Mouse (Mus musculus) G1E (cell line): ENCODE measurements around the gene Sh3rf1. TPM values are rescaled to one million over a fixed set of nuclear protein-coding genes. Genes with fewer than 3 reads are reported as not detected.
A peak's percentile ranks its signal among the peaks of the same experiment; 100 is the strongest.

ENCODE experiments used
- ATAC-seq: 2 replicates; pipeline ENCODE4 v1.8.0; 2016; ENCODE audit warnings: mild to moderate bottlenecking; ENCODE audit not compliant: insufficient number of reproducible peaks, poor library complexity, low FRiP score, severe bottlenecking; ENCODE audit errors: extremely low read depth
- DNase-seq: peaks from one replicate; pipeline ENCODE4 v3.0.0; 2012; ENCODE audit warnings: low spot score
- H3K27me3 ChIP-seq: 2 replicates; pipeline ENCODE4 v1.6.1; 2012; ENCODE audit warnings: mild to moderate bottlenecking, low read length, inconsistent platforms; ENCODE audit not compliant: insufficient read depth
- H3K36me3 ChIP-seq: replicated peaks from 2 replicates; pipeline ENCODE3; 2012; ENCODE audit warnings: mild to moderate bottlenecking, inconsistent platforms
- H3K4me1 ChIP-seq: 2 replicates; pipeline ENCODE4 v1.6.1; 2012; ENCODE audit warnings: low read depth, low read length, inconsistent platforms, mixed read lengths; ENCODE audit not compliant: insufficient read depth
- H3K4me3 ChIP-seq: 2 replicates; pipeline ENCODE4 v1.5.1; 2012; ENCODE audit warnings: low read depth, mild to moderate bottlenecking, inconsistent platforms, low read length, moderate library complexity, mixed read lengths
- H3K9me3 ChIP-seq: replicated peaks from 2 replicates; pipeline ENCODE4 v1.6.1; 2012; ENCODE audit warnings: inconsistent platforms
- CTCF ChIP-seq: IDR thresholded peaks from 2 replicates; pipeline ENCODE4 v1.5.1; 2012; ENCODE audit warnings: low read depth, low read length, inconsistent platforms, mixed read lengths
- GATA1 ChIP-seq: IDR thresholded peaks from 2 replicates; pipeline ENCODE4 v1.6.1; 2012; ENCODE audit warnings: borderline replicate concordance, low read length, inconsistent platforms, mixed read lengths
- GATA2 ChIP-seq: IDR thresholded peaks from 2 replicates; pipeline ENCODE4 v1.6.1; 2012; ENCODE audit warnings: low read depth, low read length, inconsistent platforms, borderline replicate concordance
- POLR2AphosphoS5 ChIP-seq: IDR thresholded peaks from 2 replicates; pipeline ENCODE4 v1.6.1; 2012; ENCODE audit warnings: low read depth, low read length, inconsistent platforms; ENCODE audit not compliant: insufficient replicate concordance
- TAL1 ChIP-seq: conservative IDR thresholded peaks from 2 replicates; pipeline ENCODE4 v1.6.1; 2012; ENCODE audit warnings: low read depth, low read length, inconsistent platforms, mixed read lengths
- polyA plus RNA-seq: library from polyadenylated mRNA; stranded (reverse); fragments of >175 nt; gene quantifications from 2 replicates; pipeline ENCODE4 v1.2.3, GENCODE M21; 2012
- total RNA-seq, 2 experiments: library from RNA; stranded (forward) in 1 of 2; stranded (reverse) in 1 of 2; fragments of 200-1000 nt in 1 of 2; fragments of >200 nt in 1 of 2; fragmentation: Nextera tagmentation in 1 of 2; gene quantifications; 2 replicates each; pipeline ENCODE4 v1.2.3; 2014 to 2017

Sh3rf1 gene
- total RNA-seq (2014; fragmentation: Nextera tagmentation): 4.0 and 6.6 TPM in 2 replicates
- total RNA-seq (2017): 2.3 and 2.6 TPM in 2 replicates
- 2.3 and 2.4 TPM in 2 replicates for polyA plus RNA-seq

- H3K4me3 ChIP-seq: peak within 1 kb of the TSS; percentile 85
- peaks cover 12% of the 10 kb centered on the region; the same call in 1 of the 2 replicates for H3K27me3 ChIP-seq
- ATAC-seq (peak; percentile 65), DNase-seq (peak; percentile 83)
- H3K9me3 ChIP-seq: no peaks in the 10 kb centered on the region
- peaks cover 22% of the 10 kb centered on the region for H3K4me1 ChIP-seq
- TF ChIP-seq GATA1: no peak
- no peak for TF ChIP-seq GATA2
- no peak for TF ChIP-seq POLR2AphosphoS5
- TF ChIP-seq TAL1: no peak
- TF ChIP-seq CTCF: no peak
- H3K36me3 ChIP-seq: peaks cover 9% of the 10 kb centered on the region
These were observed at the start of gene Sh3rf1 for GRCm38 (mm10) chr8:61223729-61224379. TSS of gene Sh3rf1 (plus strand) at chr8:61223872.

DNA sequence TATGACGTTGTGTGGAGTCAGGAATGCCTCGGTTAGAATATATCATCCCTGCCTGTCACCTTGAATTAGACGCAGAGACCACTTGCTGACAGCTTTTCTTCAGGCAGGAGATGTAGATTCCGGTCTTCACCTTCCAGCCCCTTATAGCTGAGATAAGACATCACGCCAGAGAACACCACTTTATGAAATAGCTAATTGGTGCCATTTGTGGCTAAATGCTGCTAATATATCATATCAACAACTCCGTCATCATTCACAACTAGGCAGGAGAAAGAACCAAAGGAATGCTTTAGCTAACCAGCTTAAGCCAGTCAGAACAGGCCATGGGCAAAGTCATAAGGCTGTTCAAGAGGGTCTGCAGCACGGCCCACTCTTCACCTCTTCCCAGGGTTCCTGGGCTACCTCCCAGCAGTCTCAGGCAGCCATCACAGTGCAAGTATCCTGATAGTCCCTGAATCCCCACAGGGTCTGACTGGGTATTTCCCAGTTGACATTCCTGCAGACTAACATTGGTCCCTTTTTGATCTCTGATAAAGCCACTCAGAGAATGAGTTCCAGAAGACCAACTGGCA, 49.7 kb upstream of the Sh3rf1 start:
- H3K27me3 ChIP-seq: no peaks in the 10 kb centered on the region
- peaks cover 39% of the 10 kb centered on the region for H3K4me1 ChIP-seq
- no peak overlapping the region for H3K4me3 ChIP-seq
- H3K36me3 ChIP-seq: no peaks in the 10 kb centered on the region
- no peak for ATAC-seq
- no peak for TF ChIP-seq GATA1
- no peak for TF ChIP-seq TAL1
- no peak for TF ChIP-seq POLR2AphosphoS5
- no peak for TF ChIP-seq CTCF
- no peak for TF ChIP-seq GATA2
- DNase-seq: no peak
- no peaks in the 10 kb centered on the region for H3K9me3 ChIP-seq

DNA sequence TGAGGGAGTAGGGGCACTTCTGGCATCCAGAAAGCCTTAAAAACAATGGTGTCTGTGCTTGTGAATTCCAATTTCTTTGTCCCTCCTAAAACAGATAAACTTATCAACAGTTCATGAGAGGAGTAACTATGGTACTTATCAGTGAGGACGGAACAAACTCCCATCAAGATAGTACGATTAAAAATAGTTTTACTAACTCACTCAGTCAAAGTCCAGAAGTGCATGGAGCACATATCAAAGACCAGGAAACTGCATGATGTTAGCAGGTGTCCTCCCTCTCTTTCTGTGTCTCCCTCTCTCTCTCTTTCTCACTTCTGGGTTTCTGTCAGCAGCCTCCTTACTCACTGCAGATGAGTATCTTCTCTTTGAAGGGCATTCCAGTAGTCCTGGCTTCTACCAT, 47.8 kb upstream of the Sh3rf1 start:
- ATAC-seq (no peak), DNase-seq (no peak)
- no peak overlapping the region for H3K4me3 ChIP-seq
- no peaks in the 10 kb centered on the region for H3K27me3 ChIP-seq
- H3K9me3 ChIP-seq: no peaks in the 10 kb centered on the region
- TF ChIP-seq POLR2AphosphoS5: no peak
- TF ChIP-seq GATA2: no peak
- TF ChIP-seq GATA1: no peak
- no peak for TF ChIP-seq CTCF
- TF ChIP-seq TAL1: no peak
- no peaks in the 10 kb centered on the region for H3K36me3 ChIP-seq
- H3K4me1 ChIP-seq: peaks cover 42% of the 10 kb centered on the region

- Histone ChIP-seq H3K9me3 (no peaks in the 10 kb centered on the region), H3K36me3 (no peaks in the 10 kb centered on the region), H3K4me1 (peaks cover 42% of the 10 kb centered on the region), H3K4me3 (no peak overlapping the region; the same call in 1 of the 2 replicates), H3K27me3 (no peaks in the 10 kb centered on the region)
- DNase-seq (peak; percentile 10), ATAC-seq (peak; percentile 91)
- TF ChIP-seq GATA1: no peak
- TF ChIP-seq GATA2: peak; percentile 51; the same call in 1 of the 2 replicates
- peak; percentile 81 for TF ChIP-seq TAL1
These were observed 45.7 kb upstream of the Sh3rf1 start for GRCm38 (mm10) chr8:61177680-61178593.

- no peak for TF ChIP-seq CTCF
- TF ChIP-seq TAL1: no peak
- no peak for TF ChIP-seq POLR2AphosphoS5
- no peak for TF ChIP-seq GATA1
- TF ChIP-seq GATA2: no peak
- Histone ChIP-seq H3K4me3 (no peak overlapping the region; the same call in 1 of the 2 replicates), H3K36me3 (no peaks in the 10 kb centered on the region), H3K9me3 (no peaks in the 10 kb centered on the region), H3K27me3 (no peaks in the 10 kb centered on the region), H3K4me1 (peaks cover 42% of the 10 kb centered on the region)
- DNase-seq (no peak), ATAC-seq (no peak)
These were observed 45.0 kb upstream of the Sh3rf1 start for GRCm38 (mm10) chr8:61178594-61179140.
